Mouse (Mus musculus): ENCODE data around the gene Susd6. TPM values are rescaled to one million over a fixed set of nuclear protein-coding genes. Genes with fewer than 3 reads are reported as not detected.
A peak's percentile ranks its signal among the peaks of the same experiment; 100 is the strongest.

The Susd6 gene
- polyA plus RNA-seq (2012; ENCODE audit: insufficient read depth, insufficient read length, missing spikeins) = 12.1 and 13.8 TPM in 2 replicates

- Histone ChIP-seq H3K4me3 (ENCODE audit: insufficient read depth, low read depth, low read length) (peak within 1 kb of the TSS; percentile 99), H3K4me1 (ENCODE audit: control insufficient read depth, insufficient read depth, insufficient read length, low read length) (peaks cover 20% of the 10 kb centered on the region), H3K27ac (replicated peaks; ENCODE audit: low read depth, low read length) (peak within 1 kb of the TSS; percentile 98)
Measured at GRCm38 (mm10) chr12:80789849-80790694, at the start of gene Susd6. Susd6 (plus strand) TSS chr12:80790510.

GRCm38 (mm10) chr12:80744614-80745013 lies 45.7 kb upstream of the Susd6 start:
- H3K27ac ChIP-seq (replicated peaks; ENCODE audit: low read depth, low read length) = no peak overlapping the region
- no peaks in the 10 kb centered on the region for H3K4me1 ChIP-seq (ENCODE audit: control insufficient read depth, insufficient read depth, insufficient read length, low read length)
- H3K4me3 ChIP-seq (ENCODE audit: insufficient read depth, low read depth, low read length) = no peak overlapping the region

- Histone ChIP-seq H3K27ac (replicated peaks; ENCODE audit: low read depth, low read length) (no peak overlapping the region), H3K4me1 (ENCODE audit: control insufficient read depth, insufficient read depth, insufficient read length, low read length) (no peaks in the 10 kb centered on the region), H3K4me3 (ENCODE audit: insufficient read depth, low read depth, low read length) (no peak overlapping the region)
Measured at GRCm38 (mm10) chr12:80746031-80746813, 44.1 kb upstream of the Susd6 start.

DNA sequence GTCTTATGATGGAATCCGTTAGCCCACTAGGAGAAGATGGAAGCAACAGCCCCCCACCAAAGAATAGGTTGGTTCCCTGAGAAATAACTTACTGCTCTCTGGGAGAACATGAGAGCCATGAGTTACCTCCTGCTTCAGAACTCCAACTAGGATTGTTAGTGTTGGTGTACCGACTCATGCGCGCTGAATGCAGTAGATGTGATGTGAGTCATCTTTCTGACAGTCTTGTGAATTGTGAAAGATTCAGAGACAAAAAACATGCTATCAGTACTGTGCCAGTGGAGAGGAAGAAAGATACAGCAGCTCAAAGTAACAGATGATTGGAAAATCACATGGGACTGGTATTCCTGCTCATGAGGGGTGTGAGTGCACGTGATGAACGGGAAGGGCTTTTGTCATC lies 38.8 kb upstream of the Susd6 start:
- Histone ChIP-seq H3K27ac (replicated peaks; ENCODE audit: low read depth, low read length) (no peak overlapping the region), H3K4me3 (ENCODE audit: insufficient read depth, low read depth, low read length) (no peak overlapping the region), H3K4me1 (ENCODE audit: control insufficient read depth, insufficient read depth, insufficient read length, low read length) (no peaks in the 10 kb centered on the region)

DNA sequence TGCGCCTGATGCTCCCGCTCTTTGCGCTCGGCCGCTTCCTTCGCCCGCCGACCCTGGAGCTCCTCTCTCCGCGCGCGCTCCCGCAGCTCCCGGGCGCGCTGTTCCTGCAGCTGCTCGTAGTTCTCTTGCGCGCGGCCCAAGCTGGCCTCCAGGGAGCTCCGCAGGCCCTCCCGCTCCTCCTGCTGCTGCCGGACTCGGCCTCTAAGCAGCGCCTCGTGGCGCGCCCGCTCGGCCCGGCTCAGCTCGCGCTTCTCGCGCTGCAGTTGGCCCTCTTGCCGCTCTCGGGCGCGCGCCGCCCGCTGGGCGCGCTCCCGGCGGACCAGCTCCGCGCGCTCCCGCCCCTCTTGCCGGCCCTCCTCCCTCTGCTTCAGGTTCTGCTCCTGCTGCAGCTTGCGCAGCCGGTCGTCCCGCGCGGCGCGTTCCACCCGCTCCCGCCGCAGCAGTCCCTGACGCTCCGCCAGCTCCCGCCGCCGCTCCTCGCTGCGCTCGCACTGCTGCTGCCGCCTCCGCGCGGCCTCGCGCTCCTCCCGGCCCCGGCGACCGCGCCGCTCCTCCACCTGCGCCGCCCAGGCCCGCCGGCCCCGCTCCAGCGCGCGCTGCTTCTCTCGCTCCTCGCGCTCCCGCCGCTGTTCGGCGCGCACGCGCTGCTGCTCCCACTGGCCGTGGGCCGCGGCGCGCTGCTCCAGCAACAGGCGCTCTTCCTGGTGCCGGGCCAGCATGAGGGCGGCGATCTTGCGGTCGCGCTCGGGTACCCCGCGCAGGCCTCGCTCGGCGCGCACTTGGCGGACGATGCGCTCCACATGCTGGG lies 32.4 kb upstream of the Susd6 start:
- H3K4me1 ChIP-seq (ENCODE audit: control insufficient read depth, insufficient read depth, insufficient read length, low read length) = no peaks in the 10 kb centered on the region; the same call in 1 of the 2 replicates
- no peak overlapping the region for H3K27ac ChIP-seq (replicated peaks; ENCODE audit: low read depth, low read length)
- H3K4me3 ChIP-seq (ENCODE audit: insufficient read depth, low read depth, low read length) = peak overlapping the region; percentile 68

- peak overlapping the region; percentile 68 for H3K4me3 ChIP-seq (ENCODE audit: insufficient read depth, low read depth, low read length)
- no peaks in the 10 kb centered on the region; the same call in 1 of the 2 replicates for H3K4me1 ChIP-seq (ENCODE audit: control insufficient read depth, insufficient read depth, insufficient read length, low read length)
- no peak overlapping the region for H3K27ac ChIP-seq (replicated peaks; ENCODE audit: low read depth, low read length)
Measured at GRCm38 (mm10) chr12:80758559-80759386, 31.5 kb upstream of the Susd6 start.

DNA sequence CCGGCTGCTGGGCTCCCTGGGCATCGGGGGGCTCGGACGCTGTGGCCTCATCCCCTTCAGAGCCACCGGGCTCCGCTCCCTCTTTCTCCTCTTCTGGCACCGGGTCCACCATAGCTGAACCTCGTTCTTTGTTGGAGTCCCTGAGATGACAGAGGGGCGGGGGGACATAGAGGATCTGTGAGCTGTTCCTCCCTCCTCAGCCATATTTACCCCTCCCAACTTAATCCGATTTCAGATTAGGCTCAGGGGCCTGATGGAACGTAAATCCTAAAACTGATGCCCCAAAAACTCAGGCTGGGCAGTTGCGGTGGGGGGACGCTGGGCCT lies 31.0 kb upstream of the Susd6 start:
- H3K4me1 ChIP-seq (ENCODE audit: control insufficient read depth, insufficient read depth, insufficient read length, low read length) = peaks cover 2% of the 10 kb centered on the region
- no peak overlapping the region for H3K27ac ChIP-seq (replicated peaks; ENCODE audit: low read depth, low read length)
- H3K4me3 ChIP-seq (ENCODE audit: insufficient read depth, low read depth, low read length) = peak overlapping the region; percentile 68; the same call in 1 of the 2 replicates

GRCm38 (mm10) chr12:80759713-80760395 lies 30.5 kb upstream of the Susd6 start:
- Histone ChIP-seq H3K27ac (replicated peaks; ENCODE audit: low read depth, low read length) (no peak overlapping the region), H3K4me1 (ENCODE audit: control insufficient read depth, insufficient read depth, insufficient read length, low read length) (peaks cover 2% of the 10 kb centered on the region), H3K4me3 (ENCODE audit: insufficient read depth, low read depth, low read length) (peak overlapping the region; percentile 24; the same call in 1 of the 2 replicates)

GRCm38 (mm10) chr12:80760396-80760801 lies 29.9 kb upstream of the Susd6 start, which contains the start of gene Ccdc177:
Ccdc177 (minus strand) TSS chr12:80760687.
- H3K4me3 ChIP-seq (ENCODE audit: insufficient read depth, low read depth, low read length) = peak within 1 kb of the TSS; percentile 24; the same call in 1 of the 2 replicates
- peaks cover 2% of the 10 kb centered on the region for H3K4me1 ChIP-seq (ENCODE audit: control insufficient read depth, insufficient read depth, insufficient read length, low read length)
- H3K27ac ChIP-seq (replicated peaks; ENCODE audit: low read depth, low read length) = no peak within 1 kb of the TSS

DNA sequence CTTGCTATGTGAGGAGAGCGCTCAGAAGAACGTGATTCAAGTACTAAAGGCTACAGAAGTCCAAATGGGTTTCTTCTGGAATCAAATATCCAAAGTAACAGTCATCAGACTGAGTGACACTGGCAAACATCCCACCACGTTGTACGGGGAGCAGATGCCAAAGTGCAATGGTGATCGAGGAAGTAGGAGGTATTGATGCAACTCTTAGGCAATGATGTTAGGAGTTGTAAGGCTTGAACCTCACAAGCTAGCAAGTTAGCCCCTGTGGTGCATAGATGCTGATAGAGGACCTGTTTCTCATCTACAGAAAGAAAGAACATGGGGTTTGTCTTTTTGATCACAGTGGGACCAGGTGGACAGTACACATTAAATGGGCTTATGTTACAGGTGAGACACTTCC lies 27.3 kb upstream of the Susd6 start:
- Histone ChIP-seq H3K27ac (replicated peaks; ENCODE audit: low read depth, low read length) (no peak overlapping the region), H3K4me3 (ENCODE audit: insufficient read depth, low read depth, low read length) (no peak overlapping the region), H3K4me1 (ENCODE audit: control insufficient read depth, insufficient read depth, insufficient read length, low read length) (peaks cover 2% of the 10 kb centered on the region)

- H3K27ac ChIP-seq (replicated peaks; ENCODE audit: low read depth, low read length) = no peak overlapping the region
- H3K4me3 ChIP-seq (ENCODE audit: insufficient read depth, low read depth, low read length) = no peak overlapping the region
- peaks cover 2% of the 10 kb centered on the region; the same call in 1 of the 2 replicates for H3K4me1 ChIP-seq (ENCODE audit: control insufficient read depth, insufficient read depth, insufficient read length, low read length)
Measured at GRCm38 (mm10) chr12:80764116-80764515, 26.2 kb upstream of the Susd6 start.

- no peaks in the 10 kb centered on the region for H3K4me1 ChIP-seq (ENCODE audit: control insufficient read depth, insufficient read depth, insufficient read length, low read length)
- H3K27ac ChIP-seq (replicated peaks; ENCODE audit: low read depth, low read length) = no peak overlapping the region
- no peak overlapping the region for H3K4me3 ChIP-seq (ENCODE audit: insufficient read depth, low read depth, low read length)
Measured at GRCm38 (mm10) chr12:80769697-80770096, 20.6 kb upstream of the Susd6 start.

GRCm38 (mm10) chr12:80774786-80775185 lies 15.5 kb upstream of the Susd6 start:
- Histone ChIP-seq H3K4me3 (ENCODE audit: insufficient read depth, low read depth, low read length) (no peak overlapping the region), H3K27ac (replicated peaks; ENCODE audit: low read depth, low read length) (no peak overlapping the region), H3K4me1 (ENCODE audit: control insufficient read depth, insufficient read depth, insufficient read length, low read length) (no peaks in the 10 kb centered on the region)
